Mouse (Mus musculus): ENCODE data around the gene Sfxn2.

GRCm38 (mm10) chr19:46608158-46608557 is 35.0 kb downstream of the Sfxn2 start:
- TF ChIP-seq CTCF (IDR thresholded peaks at IDR 0.05) (no peak), POLR2A (IDR thresholded peaks at IDR 0.05; ENCODE audit: insufficient read depth, low read depth, low read length) (no peak)
